Mouse (Mus musculus) cortical plate, adult 2 months (tissue): ENCODE results near the gene Ppt1. TPM values are rescaled to one million over a fixed set of nuclear protein-coding genes. Genes with fewer than 3 reads are reported as not detected.

ENCODE experiments used
- H3K27ac ChIP-seq: fragments of 200-500 bp; 2 replicates; pipeline ENCODE4 v1.5.1; 2012; ENCODE audit warnings: low read length, control low read depth, inconsistent platforms; ENCODE audit not compliant: insufficient read depth
- H3K4me1 ChIP-seq: fragments of 200-500 bp; 2 replicates; pipeline ENCODE4 v1.6.1; 2011; ENCODE audit warnings: low read length; ENCODE audit not compliant: control insufficient read depth, insufficient read depth
- H3K4me3 ChIP-seq: fragments of 200-500 bp; 2 replicates; pipeline ENCODE4 v1.5.1; 2011; ENCODE audit warnings: mild to moderate bottlenecking, low read length, control low read depth; ENCODE audit not compliant: insufficient read depth
- CTCF ChIP-seq: fragments of 200-500 bp; IDR thresholded peaks from 2 replicates; pipeline ENCODE4 v1.5.1; 2011; ENCODE audit warnings: mild to moderate bottlenecking, control low read depth, low read length; ENCODE audit not compliant: insufficient read depth; ENCODE audit errors: extremely low read depth
- POLR2A ChIP-seq: fragments of 200-500 bp; IDR thresholded peaks from 2 replicates; pipeline ENCODE4 v1.6.1; 2011; ENCODE audit warnings: mild to moderate bottlenecking, low read length, control low read depth; ENCODE audit not compliant: insufficient read depth; ENCODE audit errors: extremely low read depth
- polyA plus RNA-seq: library from polyadenylated mRNA; depleted of rRNA; stranded (reverse); fragments of >200 nt; gene quantifications from 2 replicates; pipeline ENCODE4 v1.2.3, GENCODE M21; 2012

Ppt1 gene
- polyA plus RNA-seq, 1 experiment, result 117 TPM

- Histone ChIP-seq H3K27ac (peak overlapping the region; percentile 11; the same call in 1 of the 2 replicates), H3K4me3 (peak overlapping the region; percentile 98), H3K4me1 (peaks cover 6% of the 10 kb centered on the region)
- no peak for TF ChIP-seq CTCF
- no peak for TF ChIP-seq POLR2A
Measured at GRCm38 (mm10) chr4:122836403-122836775, 347 bp downstream of the Ppt1 start.

- Histone ChIP-seq H3K4me3 (peak overlapping the region; percentile 19; the same call in 1 of the 2 replicates), H3K4me1 (peaks cover 6% of the 10 kb centered on the region), H3K27ac (no peak overlapping the region)
- TF ChIP-seq POLR2A (no peak), CTCF (no peak)
Measured at GRCm38 (mm10) chr4:122837180-122837730, 1.2 kb downstream of the Ppt1 start.

- Histone ChIP-seq H3K4me3 (peak overlapping the region; percentile 19; the same call in 1 of the 2 replicates), H3K27ac (no peak overlapping the region), H3K4me1 (peaks cover 6% of the 10 kb centered on the region)
- TF ChIP-seq CTCF, result no peak
- no peak for TF ChIP-seq POLR2A
Measured at GRCm38 (mm10) chr4:122837994-122838393, 2.0 kb downstream of the Ppt1 start.

- no peak overlapping the region for H3K27ac ChIP-seq
- H3K4me3 ChIP-seq, result no peak overlapping the region
- TF ChIP-seq POLR2A (no peak), CTCF (no peak)
- H3K4me1 ChIP-seq, result peaks cover 6% of the 10 kb centered on the region
Measured at GRCm38 (mm10) chr4:122838416-122838815, 2.4 kb downstream of the Ppt1 start.

- no peaks in the 10 kb centered on the region for H3K4me1 ChIP-seq
- H3K27ac ChIP-seq, result no peak overlapping the region
- TF ChIP-seq CTCF, result no peak
- no peak for TF ChIP-seq POLR2A
- H3K4me3 ChIP-seq, result no peak overlapping the region
Measured at GRCm38 (mm10) chr4:122848150-122848621, 12.1 kb downstream of the Ppt1 start.

GRCm38 (mm10) chr4:122851535-122851934, 15.5 kb downstream of the Ppt1 start:
- no peak overlapping the region for H3K27ac ChIP-seq
- no peak overlapping the region for H3K4me3 ChIP-seq
- H3K4me1 ChIP-seq, result no peaks in the 10 kb centered on the region
- TF ChIP-seq CTCF (no peak), POLR2A (no peak)

- no peak for TF ChIP-seq POLR2A
- no peak for TF ChIP-seq CTCF
- no peak overlapping the region for H3K4me3 ChIP-seq
- no peaks in the 10 kb centered on the region for H3K4me1 ChIP-seq
- no peak overlapping the region for H3K27ac ChIP-seq
Measured at GRCm38 (mm10) chr4:122853691-122854090, 17.6 kb downstream of the Ppt1 start.

- no peak for TF ChIP-seq POLR2A
- no peak for TF ChIP-seq CTCF
- H3K4me1 ChIP-seq, result no peaks in the 10 kb centered on the region; the same call in 1 of the 2 replicates
- no peak overlapping the region for H3K4me3 ChIP-seq
- H3K27ac ChIP-seq, result no peak overlapping the region
Measured at GRCm38 (mm10) chr4:122854770-122855169, 18.7 kb downstream of the Ppt1 start.

- TF ChIP-seq CTCF (no peak), POLR2A (no peak)
- Histone ChIP-seq H3K27ac (no peak overlapping the region), H3K4me1 (no peaks in the 10 kb centered on the region; the same call in 1 of the 2 replicates), H3K4me3 (no peak overlapping the region)
Measured at GRCm38 (mm10) chr4:122857909-122858308, 21.9 kb downstream of the Ppt1 start.

GRCm38 (mm10) chr4:122859096-122859674, 23.1 kb downstream of the Ppt1 start:
- Histone ChIP-seq H3K4me3 (no peak overlapping the region), H3K27ac (no peak overlapping the region), H3K4me1 (no peaks in the 10 kb centered on the region; the same call in 1 of the 2 replicates)
- no peak for TF ChIP-seq CTCF

- H3K27ac ChIP-seq, result no peak overlapping the region
- H3K4me1 ChIP-seq, result no peaks in the 10 kb centered on the region; the same call in 1 of the 2 replicates
- no peak for TF ChIP-seq POLR2A
- H3K4me3 ChIP-seq, result no peak overlapping the region
Measured at GRCm38 (mm10) chr4:122861836-122862235, 25.8 kb downstream of the Ppt1 start.
